Mouse (Mus musculus) heart, embryonic 12.5 days (tissue): Measurements from ENCODE around the gene Arl2. TPM values are rescaled to one million over a fixed set of nuclear protein-coding genes. Genes with fewer than 3 reads are reported as not detected.
A peak's percentile ranks its signal among the peaks of the same experiment; 100 is the strongest.

Source experiments
- ATAC-seq: fragments of 200-750 bp; cut with Nextera tagmentation; 2 replicates; pipeline ENCODE4 v1.8.0; 2017; ENCODE audit warnings: moderate TSS enrichment, moderate library complexity; ENCODE audit not compliant: insufficient number of reproducible peaks, low FRiP score
- H3K27ac ChIP-seq: fragments of 300-500 bp; sonication (generic); 2 replicates; pipeline ENCODE4 v1.5.1; 2016; ENCODE audit warnings: mild to moderate bottlenecking, moderate library complexity; ENCODE audit not compliant: poor library complexity, severe bottlenecking
- H3K27me3 ChIP-seq: fragments of 300-500 bp; sonication (generic); replicated peaks from 2 replicates; pipeline ENCODE4 v1.6.1; 2016; ENCODE audit warnings: mild to moderate bottlenecking, moderate library complexity
- H3K36me3 ChIP-seq: fragments of 300-500 bp; sonication (generic); 2 replicates; pipeline ENCODE4 v1.6.1; 2016; ENCODE audit warnings: mild to moderate bottlenecking, moderate library complexity
- H3K4me1 ChIP-seq: fragments of 300-500 bp; sonication (generic); replicated peaks from 2 replicates; pipeline ENCODE4 v1.6.1; 2016; ENCODE audit warnings: mild to moderate bottlenecking
- H3K4me2 ChIP-seq: fragments of 300-500 bp; sonication (generic); 2 replicates; pipeline ENCODE4 v1.6.1; 2016; ENCODE audit warnings: mild to moderate bottlenecking, moderate library complexity
- H3K4me3 ChIP-seq: fragments of 300-500 bp; sonication (generic); 2 replicates; pipeline ENCODE4 v1.5.1; 2016; ENCODE audit warnings: mild to moderate bottlenecking
- H3K9ac ChIP-seq: fragments of 300-500 bp; sonication (generic); 2 replicates; pipeline ENCODE4 v1.6.1; 2016; ENCODE audit warnings: mild to moderate bottlenecking, moderate library complexity
- H3K9me3 ChIP-seq: fragments of 300-500 bp; sonication (generic); replicated peaks from 2 replicates; pipeline ENCODE4 v1.6.1; 2016; ENCODE audit warnings: mild to moderate bottlenecking, moderate library complexity
- WGBS: fragments of 180-500 bp; shearing (Covaris S2); methylation state at CpG from one replicate; pipeline ENCODE4 v1.1.7; 2016; 5-methylcytosine and 5-hydroxymethylcytosine counted together
- polyA plus RNA-seq: library from polyadenylated mRNA; unstranded; fragments of >200 nt; fragmentation: Nextera tagmentation; extraction: Ambion mirVana; gene quantifications from 2 replicates; pipeline ENCODE4 v1.2.1, GENCODE M21; 2016

Arl2 gene
- 71.5 and 73.9 TPM in 2 replicates for polyA plus RNA-seq

DNA sequence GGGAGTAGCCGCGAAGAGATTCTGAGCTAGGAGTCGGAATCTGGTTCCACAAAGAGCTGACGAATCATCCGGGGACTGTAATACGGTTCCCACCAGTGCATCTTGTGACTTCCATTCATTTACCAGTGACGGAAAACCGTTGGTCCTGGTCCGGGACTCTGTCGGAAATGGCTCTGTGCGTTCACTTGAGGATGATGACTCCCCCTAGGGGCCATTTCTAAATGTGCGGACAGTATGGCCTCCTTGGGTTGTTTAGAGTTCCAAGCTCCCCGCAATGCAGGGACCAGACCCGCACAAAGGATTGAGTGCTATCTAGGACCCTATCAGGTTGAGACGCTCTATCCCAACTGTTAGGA is at the start of gene Arl2:
Gene Arl2, minus strand, starts transcription at position 155 of the 356 bp plus-strand sequence.
- H3K9ac ChIP-seq, result peak within 1 kb of the TSS; percentile 80
- H3K27ac ChIP-seq, result peak within 1 kb of the TSS; percentile 91
- no peaks in the 10 kb centered on the region for H3K27me3 ChIP-seq
- H3K36me3 ChIP-seq, result peaks cover 11% of the 10 kb centered on the region
- peak within 1 kb of the TSS; percentile 80 for H3K4me2 ChIP-seq
- H3K4me3 ChIP-seq, result peak within 1 kb of the TSS; percentile 74
- WGBS, result under 1% methylated on average over 15 of the region's 15 CpGs
- peaks cover 12% of the 10 kb centered on the region; the same call in 1 of the 2 replicates for H3K4me1 ChIP-seq
- peak; percentile 77 for ATAC-seq
- peaks cover 5% of the 10 kb centered on the region; the same call in 1 of the 2 replicates for H3K9me3 ChIP-seq

DNA sequence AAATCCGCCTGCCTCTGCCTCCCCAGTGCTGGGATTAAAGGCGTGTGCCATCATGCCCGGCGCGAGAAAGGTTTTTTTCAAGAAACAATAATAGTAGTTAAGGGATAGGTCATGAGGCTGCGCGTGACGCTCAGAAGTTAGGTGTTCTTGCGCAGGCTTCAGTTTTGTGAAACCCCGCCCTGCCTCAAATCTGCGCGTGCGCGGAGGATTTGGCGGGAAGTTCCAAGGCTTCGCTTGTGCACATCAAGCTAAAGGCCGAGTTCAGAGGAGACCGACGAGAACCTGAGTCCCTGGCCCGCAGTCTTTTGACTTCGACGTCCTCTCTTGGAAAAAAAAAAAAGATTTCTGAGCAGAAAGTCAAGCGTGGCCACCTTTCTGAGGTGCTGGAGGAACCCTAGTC is 42.8 kb upstream of the Arl2 start, which contains the start of gene Majin:
Gene Majin, plus strand, starts transcription at position 258 of the 400 bp plus-strand sequence.
- Histone ChIP-seq H3K9ac (no peak within 1 kb of the TSS), H3K4me1 (no peaks in the 10 kb centered on the region), H3K9me3 (no peaks in the 10 kb centered on the region), H3K27ac (no peak within 1 kb of the TSS), H3K36me3 (no peaks in the 10 kb centered on the region), H3K4me3 (no peak within 1 kb of the TSS), H3K27me3 (peaks cover 5% of the 10 kb centered on the region; the same call in 1 of the 2 replicates), H3K4me2 (no peak within 1 kb of the TSS)
- ATAC-seq, result no peak
- 74% methylated on average over 23 of the region's 23 CpGs for WGBS

DNA sequence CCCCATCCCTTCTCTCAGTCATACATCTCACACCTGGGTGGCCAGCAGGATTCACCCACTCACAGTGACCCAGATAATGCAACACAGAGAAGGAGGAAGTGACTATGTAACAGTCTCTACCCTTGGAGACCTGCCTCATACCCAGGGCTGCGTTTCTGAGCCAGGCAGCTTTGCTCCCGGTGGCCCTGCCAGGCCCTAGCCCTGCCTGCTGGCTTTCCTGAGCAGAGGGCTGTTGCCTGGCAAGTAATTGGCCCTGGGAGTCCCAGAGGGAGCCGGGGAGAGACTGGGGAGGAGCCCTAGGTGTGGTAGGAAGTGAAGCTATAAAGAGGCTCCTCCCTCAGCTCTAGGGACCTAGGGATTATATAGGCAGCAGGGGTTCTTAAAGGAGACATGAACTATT is 41.2 kb upstream of the Arl2 start:
- no peak overlapping the region for H3K9ac ChIP-seq
- 33% methylated on average over 3 of the region's 3 CpGs for WGBS
- no peak overlapping the region for H3K4me2 ChIP-seq
- no peak overlapping the region for H3K27ac ChIP-seq
- no peaks in the 10 kb centered on the region for H3K9me3 ChIP-seq
- peaks cover 5% of the 10 kb centered on the region; the same call in 1 of the 2 replicates for H3K27me3 ChIP-seq
- no peak for ATAC-seq
- H3K36me3 ChIP-seq, result no peaks in the 10 kb centered on the region
- H3K4me1 ChIP-seq, result no peaks in the 10 kb centered on the region
- H3K4me3 ChIP-seq, result no peak overlapping the region

DNA sequence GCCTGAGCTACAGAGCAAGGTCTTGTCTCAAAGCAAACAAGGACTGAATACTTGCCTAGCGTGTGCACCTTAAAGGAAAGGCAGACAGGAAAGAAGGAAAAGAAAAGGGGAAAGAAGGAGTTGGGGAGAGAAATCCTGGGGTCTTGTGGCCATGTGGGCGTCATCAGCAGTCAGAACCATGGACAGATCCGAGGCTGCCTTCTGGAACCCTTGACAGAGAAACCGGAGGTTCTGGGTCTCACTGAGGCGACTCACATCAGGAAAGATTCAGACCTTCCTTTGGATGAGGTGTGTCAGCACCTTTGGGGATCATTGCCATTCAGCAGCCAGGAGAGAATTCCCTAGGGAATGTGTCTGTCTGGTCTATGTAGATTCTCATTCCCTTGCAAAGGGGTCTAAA is 40.3 kb upstream of the Arl2 start:
- no peaks in the 10 kb centered on the region for H3K9me3 ChIP-seq
- H3K36me3 ChIP-seq, result no peaks in the 10 kb centered on the region
- ATAC-seq, result no peak
- peaks cover 5% of the 10 kb centered on the region; the same call in 1 of the 2 replicates for H3K27me3 ChIP-seq
- no peak overlapping the region for H3K4me2 ChIP-seq
- no peaks in the 10 kb centered on the region for H3K4me1 ChIP-seq
- H3K27ac ChIP-seq, result no peak overlapping the region
- no peak overlapping the region for H3K9ac ChIP-seq
- 11% methylated on average over 5 of the region's 5 CpGs for WGBS
- no peak overlapping the region for H3K4me3 ChIP-seq

DNA sequence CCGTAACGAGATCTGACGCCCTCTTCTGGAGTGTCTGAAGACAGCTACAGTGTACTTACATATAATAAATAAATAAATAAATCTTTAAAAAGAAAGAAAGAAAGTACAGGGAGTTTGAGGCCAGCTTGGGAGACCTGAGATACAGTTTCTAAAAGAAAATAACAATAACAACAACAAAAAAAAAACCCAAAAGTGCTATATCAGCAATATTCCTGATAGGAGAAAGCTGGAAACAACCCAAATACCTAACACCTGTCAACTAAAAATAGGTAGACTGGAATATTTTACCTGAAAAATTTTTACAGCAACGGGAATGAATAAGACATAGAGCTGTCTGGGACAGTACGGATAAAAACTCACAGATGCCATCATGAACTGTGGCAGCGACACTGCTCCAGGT is 37.4 kb upstream of the Arl2 start:
- Histone ChIP-seq H3K4me2 (no peak overlapping the region), H3K4me1 (no peaks in the 10 kb centered on the region), H3K9me3 (no peaks in the 10 kb centered on the region), H3K27ac (no peak overlapping the region), H3K36me3 (no peaks in the 10 kb centered on the region), H3K4me3 (no peak overlapping the region), H3K27me3 (peaks cover 3% of the 10 kb centered on the region; the same call in 1 of the 2 replicates), H3K9ac (no peak overlapping the region)
- ATAC-seq, result no peak
- WGBS, result 78% methylated on average over 6 of the region's 6 CpGs

DNA sequence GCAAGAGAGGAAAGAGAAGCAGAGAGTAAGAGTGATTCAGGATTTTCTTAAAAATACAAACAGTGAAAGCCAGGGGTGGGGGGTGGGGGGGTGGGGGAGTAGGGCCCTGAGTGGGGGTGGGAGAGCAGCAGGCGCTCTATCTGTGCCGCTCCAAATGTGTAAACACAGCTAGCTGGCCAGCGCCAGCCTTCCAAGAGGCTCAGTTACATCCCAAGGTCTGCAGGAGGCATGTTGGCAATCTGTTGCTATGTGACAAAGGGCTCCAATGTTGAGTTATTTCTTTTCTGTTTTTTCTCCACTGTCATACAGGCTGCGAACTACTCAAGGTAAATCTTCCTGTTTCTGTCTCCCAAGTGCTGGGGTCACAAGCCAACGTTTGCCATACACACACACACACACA is 33.4 kb upstream of the Arl2 start:
- H3K36me3 ChIP-seq, result no peaks in the 10 kb centered on the region
- 33% methylated on average over 5 of the region's 5 CpGs for WGBS

DNA sequence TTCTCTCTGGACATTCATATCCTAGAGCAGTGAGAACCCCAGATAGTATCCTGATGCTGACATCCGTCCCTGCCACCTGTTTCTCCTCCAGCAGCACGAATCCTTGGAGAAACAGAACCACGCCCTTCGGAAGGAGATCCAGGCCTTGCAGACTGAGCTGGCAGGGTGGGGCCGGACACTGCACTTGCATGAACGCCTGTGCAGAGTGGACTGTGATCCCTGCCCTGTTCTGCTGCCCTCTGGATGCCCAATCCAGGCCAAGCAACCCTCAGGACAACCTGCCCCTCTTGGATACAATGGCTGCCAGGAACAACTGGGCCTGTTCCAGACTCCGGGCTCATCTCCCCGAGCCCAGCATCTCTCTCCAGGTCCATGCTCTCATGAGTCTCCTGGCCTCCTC is 29.9 kb upstream of the Arl2 start:
- Histone ChIP-seq H3K4me1 (no peaks in the 10 kb centered on the region), H3K27me3 (0 out of 2 replicates have a peak, but pooled peaks cover 5% of the 10 kb centered on the region), H3K9ac (no peak overlapping the region), H3K4me3 (no peak overlapping the region), H3K36me3 (no peaks in the 10 kb centered on the region), H3K4me2 (no peak overlapping the region), H3K9me3 (no peaks in the 10 kb centered on the region), H3K27ac (no peak overlapping the region)
- no peak for ATAC-seq
- WGBS, result 82% methylated on average over 8 of the region's 8 CpGs

More for the DNA sequence above, 33.4 kb upstream of the Arl2 start:
- Histone ChIP-seq H3K27me3 (0 out of 2 replicates have a peak, but pooled peaks cover 5% of the 10 kb centered on the region), H3K27ac (no peak overlapping the region), H3K9me3 (no peaks in the 10 kb centered on the region), H3K4me3 (no peak overlapping the region), H3K9ac (no peak overlapping the region), H3K4me1 (no peaks in the 10 kb centered on the region), H3K4me2 (no peak overlapping the region)
- no peak for ATAC-seq

DNA sequence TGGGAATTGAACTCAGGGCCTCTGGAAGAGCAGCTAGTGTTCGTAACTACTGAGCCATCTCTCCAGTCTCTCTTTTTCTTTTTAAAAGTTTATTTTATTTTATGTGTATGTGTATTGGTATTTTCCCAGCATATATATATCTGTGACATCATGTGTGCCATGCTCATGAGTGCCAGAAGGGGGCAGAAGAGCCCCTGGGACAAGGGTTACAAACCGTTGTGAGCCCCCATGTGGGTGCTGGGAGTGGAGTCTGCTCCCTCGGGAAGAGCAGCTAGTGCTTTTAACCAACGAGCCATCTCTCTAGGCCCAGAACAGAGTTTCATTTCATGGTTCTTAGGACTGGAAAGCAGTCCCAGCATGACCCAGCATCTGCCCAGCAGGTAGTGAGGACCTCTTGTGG is 25.4 kb upstream of the Arl2 start:
- WGBS, result 65% methylated on average over 4 of the region's 4 CpGs
- H3K4me2 ChIP-seq, result no peak overlapping the region
- H3K27me3 ChIP-seq, result 0 out of 2 replicates have a peak, but pooled peaks cover 5% of the 10 kb centered on the region
- no peaks in the 10 kb centered on the region for H3K36me3 ChIP-seq
- no peak for ATAC-seq
- H3K9ac ChIP-seq, result no peak overlapping the region
- no peaks in the 10 kb centered on the region for H3K4me1 ChIP-seq
- no peaks in the 10 kb centered on the region for H3K9me3 ChIP-seq
- H3K27ac ChIP-seq, result no peak overlapping the region
- H3K4me3 ChIP-seq, result no peak overlapping the region

DNA sequence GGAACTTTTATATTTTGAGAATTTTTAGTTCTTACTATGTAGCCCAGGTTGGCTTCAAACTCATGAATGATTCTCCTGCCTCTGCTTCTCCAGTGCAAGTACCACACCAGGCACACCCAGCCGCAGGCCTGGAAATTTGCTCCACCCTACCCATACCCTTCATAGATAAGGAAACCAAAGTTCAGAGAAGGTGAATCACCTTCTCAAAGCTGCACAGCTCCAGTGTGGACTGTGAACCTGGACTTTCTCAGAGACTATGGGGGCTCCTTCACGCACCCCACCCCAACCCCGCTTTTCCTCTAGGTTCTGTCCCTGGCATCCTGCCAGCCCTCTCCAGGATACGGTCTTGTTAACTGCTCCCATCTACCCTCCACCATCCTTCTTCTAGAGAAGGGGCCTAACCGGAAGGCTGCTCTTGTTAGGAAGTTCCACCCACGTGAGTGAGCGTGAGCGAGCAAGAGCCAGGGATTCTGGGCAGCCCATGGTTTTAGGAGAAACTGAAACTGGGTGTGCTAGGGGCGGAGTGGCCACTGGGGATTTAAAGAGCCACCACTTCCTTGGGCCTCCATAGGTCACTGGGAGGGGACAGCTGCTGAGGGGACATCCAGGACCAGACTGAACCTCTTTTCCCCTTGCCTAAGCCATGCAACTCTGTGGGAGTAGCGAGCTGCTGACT is 22.7 kb upstream of the Arl2 start:
- Histone ChIP-seq H3K27me3 (no peaks in the 10 kb centered on the region), H3K4me2 (no peak overlapping the region), H3K27ac (no peak overlapping the region), H3K4me1 (no peaks in the 10 kb centered on the region), H3K36me3 (no peaks in the 10 kb centered on the region), H3K4me3 (no peak overlapping the region), H3K9ac (no peak overlapping the region), H3K9me3 (no peaks in the 10 kb centered on the region)
- ATAC-seq, result no peak
- 63% methylated on average over 10 of the region's 10 CpGs for WGBS

DNA sequence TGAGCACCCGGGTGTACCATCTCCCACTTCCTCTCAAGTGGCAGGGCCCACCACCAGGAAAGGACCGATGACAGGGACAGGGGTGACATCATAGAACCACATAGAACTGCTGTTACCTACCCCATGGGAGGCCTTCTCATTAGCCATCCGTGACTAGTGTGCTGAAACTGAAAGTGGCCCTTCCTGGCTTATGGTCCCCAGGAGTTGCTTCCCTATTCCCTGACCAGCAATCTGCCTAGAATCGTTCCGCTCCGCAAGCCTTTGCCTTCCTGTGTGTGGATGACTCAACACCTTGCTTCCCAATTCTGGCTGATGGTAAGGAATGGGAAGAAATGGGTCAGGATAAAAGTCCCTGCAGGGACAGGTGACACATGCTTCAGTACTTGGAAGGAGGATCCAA is 15.9 kb upstream of the Arl2 start:
- WGBS, result 75% methylated on average over 6 of the region's 6 CpGs

DNA sequence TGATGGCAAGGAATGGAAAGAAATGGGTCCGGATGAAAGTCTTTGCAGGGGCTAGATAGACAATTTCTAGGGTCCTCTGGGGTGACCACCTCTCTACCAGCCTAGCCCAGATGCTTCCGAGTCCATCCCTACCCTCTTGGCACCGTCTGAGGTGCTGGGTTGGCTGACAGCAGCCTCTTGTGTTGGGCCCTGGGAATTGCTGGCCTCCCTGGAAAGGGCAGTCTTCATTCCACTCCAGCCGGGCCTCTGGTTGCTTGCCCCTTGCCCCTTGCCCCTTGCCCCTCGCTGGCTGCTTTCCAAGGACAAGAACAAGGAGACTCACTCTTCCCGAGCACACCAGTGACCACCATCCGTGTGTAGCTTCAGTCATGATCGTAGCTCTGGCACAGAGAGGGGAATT is 15.0 kb upstream of the Arl2 start:
- H3K4me3 ChIP-seq, result no peak overlapping the region
- H3K36me3 ChIP-seq, result no peaks in the 10 kb centered on the region
- no peaks in the 10 kb centered on the region for H3K9me3 ChIP-seq
- ATAC-seq, result no peak
- H3K27ac ChIP-seq, result no peak overlapping the region
- WGBS, result 62% methylated on average over 8 of the region's 8 CpGs
- peaks cover 3% of the 10 kb centered on the region; the same call in 1 of the 2 replicates for H3K27me3 ChIP-seq
- no peak overlapping the region for H3K4me2 ChIP-seq
- H3K4me1 ChIP-seq, result no peaks in the 10 kb centered on the region
- no peak overlapping the region for H3K9ac ChIP-seq

More for the DNA sequence above, 15.9 kb upstream of the Arl2 start:
- Histone ChIP-seq H3K4me2 (no peak overlapping the region), H3K9me3 (no peaks in the 10 kb centered on the region), H3K9ac (no peak overlapping the region), H3K27me3 (peaks cover 3% of the 10 kb centered on the region; the same call in 1 of the 2 replicates), H3K27ac (no peak overlapping the region), H3K36me3 (no peaks in the 10 kb centered on the region), H3K4me3 (no peak overlapping the region), H3K4me1 (no peaks in the 10 kb centered on the region)
- no peak for ATAC-seq
